Mouse (Mus musculus) neural tube, embryonic 10.5 days (tissue): ENCODE measurements around the gene Ccdc105.

Source experiments
- DNase-seq: peaks from one replicate; pipeline ENCODE4 v3.0.0-alpha.2; 2017; ENCODE audit warnings: low spot score; ENCODE audit errors: extremely low spot score

The Ccdc105 gene

DNA sequence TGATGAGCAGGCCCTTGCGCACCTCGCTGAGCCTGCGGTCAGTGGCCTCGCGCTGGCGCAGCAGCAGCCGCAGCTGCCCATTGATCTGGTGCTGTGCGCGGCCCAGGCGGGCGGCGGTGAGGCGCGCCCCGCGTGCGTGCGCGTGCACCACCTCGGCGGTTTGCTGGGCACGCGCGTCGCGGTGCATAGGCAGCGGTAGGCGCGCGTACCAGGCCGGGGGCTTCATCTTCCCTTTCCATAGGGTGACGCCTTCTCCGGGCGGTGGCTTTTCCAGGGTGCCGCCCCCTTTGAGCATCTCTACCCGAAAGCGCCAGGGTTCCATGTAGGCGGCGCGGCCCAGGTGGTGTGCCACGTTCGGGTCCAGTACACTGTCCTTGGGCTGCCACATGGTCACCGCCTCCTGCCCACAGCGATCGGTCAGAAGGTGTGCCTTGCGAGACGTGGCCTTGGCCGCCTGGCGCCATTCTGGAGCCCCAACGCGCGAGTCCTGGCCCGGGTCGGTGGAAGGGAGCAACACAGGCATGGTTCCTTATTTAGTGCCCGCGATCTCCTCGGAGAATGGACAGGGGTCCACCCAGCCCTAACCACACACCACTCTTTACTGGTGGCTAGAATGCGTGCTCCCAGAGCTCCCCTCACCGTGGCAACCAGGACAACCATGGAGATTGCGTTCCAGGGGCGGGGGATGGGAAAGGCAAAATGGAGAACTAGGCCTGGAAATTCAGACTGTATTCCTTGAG is at the start of gene Ccdc105:
Ccdc105 (minus strand) TSS at position 614 of the 740 bp plus-strand sequence.
- peak; percentile 80 for DNase-seq

DNA sequence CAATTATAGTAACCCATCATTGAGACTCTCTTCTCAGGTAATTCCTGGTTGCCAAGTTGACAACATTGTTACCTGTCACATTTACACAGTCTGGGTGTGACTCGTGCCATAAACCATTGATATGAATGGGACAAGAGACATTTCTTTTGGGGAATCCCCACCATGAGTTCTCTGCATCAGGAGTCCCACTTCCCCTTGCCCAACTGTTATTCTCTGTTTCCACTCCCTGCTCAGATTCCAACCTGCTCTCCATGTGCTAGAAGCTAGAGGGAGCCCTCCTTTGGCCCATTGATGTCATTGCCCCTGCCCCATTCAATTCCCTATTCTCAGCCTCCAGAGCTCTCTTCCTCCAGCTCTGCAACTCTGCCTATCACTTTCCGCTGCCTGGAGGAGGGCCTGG is 48.6 kb upstream of the Ccdc105 start:
- no peak for DNase-seq

DNA sequence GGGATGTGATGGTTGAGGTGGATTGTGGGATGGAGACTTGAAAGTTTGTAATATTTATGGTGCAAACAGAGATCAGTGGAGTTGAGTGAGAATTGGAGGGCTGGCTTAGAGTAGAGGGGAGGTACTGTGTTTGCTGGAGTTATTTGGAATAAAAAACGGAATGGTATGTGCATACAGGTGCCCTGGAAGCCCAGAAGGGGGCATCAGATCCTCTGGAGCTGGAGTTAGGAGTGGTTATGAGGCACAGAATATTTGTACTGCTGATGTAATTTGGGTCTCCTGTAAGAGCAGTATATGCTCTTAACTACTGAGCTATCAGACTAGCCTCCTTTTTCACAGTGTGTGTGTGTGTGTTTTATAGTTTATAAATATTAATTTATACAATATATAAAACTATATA is 37.7 kb upstream of the Ccdc105 start:
- DNase-seq, result no peak

DNA sequence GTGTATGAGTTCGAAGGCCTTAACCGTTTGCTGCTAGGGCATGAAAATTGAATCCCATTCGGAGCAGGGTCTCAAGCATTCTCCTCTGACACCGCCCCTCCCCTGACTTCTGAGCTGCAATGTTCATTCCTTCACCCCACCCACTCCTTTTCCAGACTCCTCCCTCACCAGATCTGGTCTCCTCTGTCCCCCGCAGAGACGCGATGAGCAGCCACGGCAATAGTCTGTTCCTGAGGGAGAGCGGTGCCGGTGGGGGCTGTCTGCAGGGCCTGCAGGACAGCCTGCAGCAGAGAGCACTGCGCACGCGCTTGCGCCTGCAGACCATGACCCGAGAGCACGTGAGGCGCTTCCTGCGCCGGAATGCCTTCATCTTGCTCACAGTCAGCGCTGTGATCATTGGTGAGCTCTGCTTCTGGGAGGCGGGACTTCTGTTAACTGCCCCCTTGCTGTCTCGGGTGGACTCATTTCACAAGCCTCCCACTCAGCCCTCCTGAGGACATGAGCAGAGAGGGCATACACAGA is 34.8 kb upstream of the Ccdc105 start:
- DNase-seq, result peak; percentile 74

DNA sequence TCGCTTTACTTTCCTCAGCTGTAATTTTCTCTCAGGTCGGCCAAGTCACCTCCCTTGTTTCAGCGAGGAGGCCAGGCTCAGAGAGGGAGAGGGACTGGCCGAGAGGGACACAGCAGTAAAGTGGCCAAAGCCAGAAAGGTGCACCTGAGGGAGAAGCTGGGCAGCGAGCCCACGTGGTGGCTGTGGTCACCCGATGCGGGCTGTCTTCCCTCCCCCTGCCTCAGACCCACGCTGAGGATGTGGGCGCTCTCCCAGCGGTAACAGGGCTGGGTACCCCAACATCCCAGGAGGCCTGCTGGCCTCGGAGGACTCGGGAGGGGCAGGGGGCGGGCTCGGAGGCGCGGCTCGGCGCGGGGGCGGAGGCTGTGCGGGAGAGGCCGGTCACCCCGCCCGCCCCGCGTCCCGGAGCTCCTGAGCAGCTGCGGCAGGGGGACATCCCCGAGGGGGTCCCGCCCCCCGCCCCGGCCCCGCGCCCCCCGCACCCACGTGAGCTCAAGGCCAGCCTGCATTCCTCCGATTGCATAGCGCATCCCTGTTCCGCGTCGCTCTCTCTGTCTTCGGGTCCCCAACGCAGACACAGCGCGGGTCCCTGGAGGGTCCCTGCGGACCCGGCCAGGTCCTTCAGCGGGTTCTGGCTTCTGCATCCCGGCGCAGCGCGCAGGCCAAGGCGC is 27.3 kb upstream of the Ccdc105 start, which contains the start of gene Slc1a6:
Slc1a6 (plus strand) TSS at position 516 of the 671 bp plus-strand sequence.
- peak; percentile 30 for DNase-seq

DNA sequence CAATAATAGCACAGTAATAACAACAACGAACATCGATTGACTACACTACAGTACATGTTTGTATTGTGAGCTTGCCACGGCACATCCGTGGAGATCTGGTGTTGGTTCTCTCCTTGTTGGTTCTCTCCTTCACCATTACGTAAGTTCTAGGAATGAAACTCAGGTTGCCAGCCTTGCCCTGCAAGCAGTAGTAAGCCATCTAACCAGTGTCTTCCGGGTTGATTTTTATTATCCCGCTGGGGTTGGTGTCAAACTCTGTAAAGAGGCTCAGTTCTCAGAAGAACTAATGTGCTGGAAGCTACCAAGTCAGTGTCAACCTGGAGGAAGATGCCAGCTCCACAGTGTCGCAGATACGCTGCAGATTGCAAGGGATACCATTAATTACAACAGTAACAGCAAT is 26.7 kb upstream of the Ccdc105 start:
- DNase-seq, result no peak

DNA sequence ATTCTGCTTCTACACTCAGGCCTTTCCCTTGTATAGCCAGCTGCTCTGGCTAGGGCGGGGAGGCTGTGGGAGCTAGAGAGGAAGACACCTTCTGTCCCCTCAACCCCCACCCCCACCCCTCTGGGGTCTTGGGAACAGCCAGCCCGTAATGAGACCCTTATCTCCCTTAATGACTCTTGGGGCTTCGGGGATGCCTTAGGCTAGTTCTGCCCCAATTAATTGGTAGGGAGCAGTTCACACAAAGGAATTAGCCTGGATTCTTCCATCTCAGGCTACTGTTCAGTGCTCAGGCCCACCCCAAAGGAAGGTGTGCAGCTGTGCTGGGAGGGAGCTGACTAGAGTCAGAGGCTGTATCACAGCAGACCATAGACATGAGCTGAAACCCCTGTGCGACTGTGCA is 23.0 kb upstream of the Ccdc105 start:
- no peak for DNase-seq

DNA sequence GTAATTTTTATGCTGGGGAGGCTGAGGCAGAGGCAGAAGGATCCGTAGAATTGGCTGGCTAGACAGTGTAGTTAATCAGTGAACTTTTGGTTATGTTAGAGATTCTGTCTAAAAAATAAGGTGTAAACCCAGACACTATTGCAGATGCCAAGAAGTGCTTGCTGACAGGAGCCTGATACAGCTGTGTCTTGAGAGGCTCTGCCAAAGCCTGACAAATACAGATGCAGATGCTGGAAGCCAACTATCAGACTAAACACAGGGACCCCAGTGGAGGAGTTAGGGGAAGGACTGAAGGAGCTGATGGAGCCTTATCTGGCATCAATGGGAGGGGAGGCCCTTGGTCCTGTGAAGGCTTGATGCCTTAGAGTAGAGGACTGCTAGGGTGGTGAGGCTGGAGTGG is 12.7 kb upstream of the Ccdc105 start:
- no peak for DNase-seq

DNA sequence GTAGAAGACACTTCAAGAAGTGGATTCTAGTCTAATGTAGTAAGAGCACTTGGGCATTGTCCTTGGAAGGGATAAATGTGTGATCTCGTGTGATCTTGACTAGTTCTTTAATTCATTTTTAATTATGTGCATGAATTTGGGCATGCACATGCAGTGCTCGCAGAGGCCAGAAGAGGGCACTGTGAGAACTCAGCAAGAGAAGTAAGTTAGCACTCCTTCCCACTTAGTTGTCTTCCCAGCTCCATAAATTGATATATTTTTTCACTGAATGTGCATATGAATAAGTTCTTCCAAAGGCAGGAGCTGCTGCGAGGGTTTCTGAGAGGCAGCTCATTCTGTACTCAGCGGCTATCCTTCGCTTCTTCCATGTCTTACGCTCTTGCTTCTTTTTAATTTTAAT is 3.2 kb upstream of the Ccdc105 start:
- DNase-seq, result peak; percentile 72

DNA sequence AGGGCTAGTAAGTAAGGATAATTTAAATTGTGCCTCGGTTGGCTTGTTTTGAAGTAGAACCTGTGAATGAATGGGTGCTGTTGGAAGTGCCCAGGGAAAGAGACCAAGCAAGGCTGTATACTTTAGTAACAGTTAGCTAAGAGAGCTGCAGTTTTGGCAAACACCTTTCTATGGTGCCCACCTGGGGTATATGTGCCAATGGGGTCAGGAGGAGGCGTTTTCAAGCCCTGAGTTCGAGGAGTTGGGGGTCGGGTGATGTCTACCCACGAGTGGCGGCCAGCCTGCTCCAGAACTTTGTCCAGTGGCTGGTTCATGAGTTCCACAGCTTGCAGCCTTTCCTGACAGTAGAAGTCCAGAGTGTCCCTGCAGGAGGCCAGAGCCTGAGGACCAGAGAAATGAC is 3.9 kb downstream of the Ccdc105 start:
- DNase-seq, result no peak

DNA sequence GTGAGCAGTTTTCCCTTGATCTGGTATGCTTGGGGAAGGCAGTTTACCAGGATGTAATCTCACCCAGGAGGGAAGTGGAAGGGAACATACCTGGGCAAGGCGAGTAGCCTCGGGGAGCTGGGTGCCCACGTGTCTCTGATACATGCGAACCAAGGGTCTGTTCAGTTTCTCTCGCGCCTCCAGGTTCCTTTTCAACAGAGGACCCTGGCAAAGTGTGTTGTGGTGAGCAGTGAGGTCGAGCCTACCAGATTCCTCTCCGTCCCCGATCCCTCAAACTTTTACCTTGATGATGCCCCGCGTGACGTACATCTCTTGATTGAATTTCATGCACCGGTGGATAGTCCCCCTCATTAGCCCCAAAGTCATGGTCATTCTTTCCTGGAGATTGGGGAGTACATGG is 4.7 kb downstream of the Ccdc105 start:
- no peak for DNase-seq

DNA sequence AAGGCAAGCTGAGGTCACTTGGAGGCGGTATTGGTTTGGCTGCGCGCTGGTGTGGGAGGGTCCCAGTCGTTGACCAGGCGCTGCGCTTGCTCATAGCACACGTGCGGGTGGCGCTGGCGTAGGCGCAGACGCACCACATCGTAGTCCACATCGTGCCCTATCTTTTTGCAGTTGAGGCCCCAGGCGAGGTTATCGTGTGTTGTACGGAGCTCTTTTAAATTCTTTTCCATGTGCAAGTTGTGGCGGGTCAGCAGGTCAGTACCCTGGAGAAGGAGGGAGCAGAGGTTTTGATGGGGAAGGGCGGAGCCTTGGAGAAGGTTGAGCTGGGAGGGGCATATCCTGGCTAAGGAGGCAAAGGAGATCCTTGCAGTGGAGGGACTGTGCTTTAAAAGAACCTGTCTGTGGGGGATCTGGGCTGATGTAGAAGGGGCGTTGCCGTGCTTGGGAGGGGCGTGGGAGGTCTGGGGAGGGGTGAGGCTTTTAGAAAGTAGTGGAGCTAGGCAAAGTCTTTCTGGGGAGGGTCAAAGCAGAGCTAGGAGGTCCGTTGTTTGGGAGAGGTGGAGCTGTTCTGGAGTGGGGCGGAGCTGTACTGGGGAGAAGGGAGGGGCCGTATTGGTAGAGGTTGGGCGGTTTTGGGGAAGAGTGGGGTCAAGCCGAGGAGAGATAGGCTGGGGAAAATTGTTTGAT is 5.7 kb downstream of the Ccdc105 start:
- peak; percentile 64 for DNase-seq

DNA sequence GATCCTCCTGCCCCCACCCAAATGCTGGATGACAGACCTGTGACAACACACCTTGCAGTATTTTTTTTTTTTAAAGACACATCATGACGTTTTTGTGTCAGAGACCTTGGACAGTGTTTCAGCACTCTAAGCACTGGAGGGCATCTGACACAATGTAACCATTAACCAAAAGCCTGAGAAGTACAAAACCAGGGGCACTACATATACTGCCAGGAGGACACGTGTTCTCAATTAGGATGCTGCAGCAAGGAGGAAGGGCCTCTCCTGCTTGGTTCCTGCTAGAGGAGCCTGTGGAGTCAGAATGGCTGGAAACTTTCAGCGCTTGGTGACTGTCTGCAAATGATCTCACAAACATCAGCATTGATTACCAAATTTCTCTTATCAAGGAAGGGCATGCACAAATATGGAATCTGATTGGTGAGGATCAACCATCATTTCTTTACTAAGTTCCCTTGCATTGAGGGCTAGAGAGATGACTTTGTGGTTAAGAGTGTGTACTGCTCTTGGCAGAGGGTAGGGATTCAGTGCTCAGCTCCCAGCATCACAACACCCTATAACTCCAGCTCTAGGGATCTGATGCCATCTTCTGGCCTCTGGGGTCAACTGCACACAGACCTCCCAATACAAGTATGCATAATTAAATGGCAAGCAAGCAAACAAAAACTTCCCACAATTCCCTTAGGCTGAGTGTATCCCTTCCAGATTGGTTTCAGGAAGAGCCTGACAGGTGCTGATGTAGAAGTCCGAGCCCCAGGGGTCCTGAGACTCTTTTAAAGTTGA is 7.2 kb downstream of the Ccdc105 start:
- no peak for DNase-seq

DNA sequence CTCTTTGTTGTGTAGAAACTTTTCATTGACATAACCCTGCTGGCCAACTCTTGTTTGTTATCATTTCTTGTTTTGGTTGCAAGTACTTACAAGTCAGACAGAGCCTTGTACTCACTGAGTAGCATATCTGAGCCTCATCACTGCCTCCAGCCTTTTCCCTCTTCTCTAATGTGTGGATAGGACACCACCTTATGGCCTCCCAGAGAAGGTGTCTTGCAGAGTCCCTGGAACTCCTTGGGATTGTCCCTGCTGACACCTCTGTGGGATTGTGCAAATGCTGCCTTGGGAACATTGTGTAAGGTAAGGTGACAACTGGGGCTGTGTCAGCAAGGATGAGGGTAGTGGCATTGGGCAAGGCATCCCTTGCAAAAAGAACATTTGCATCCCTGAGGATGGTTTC is 9.1 kb downstream of the Ccdc105 start:
- no peak for DNase-seq

DNA sequence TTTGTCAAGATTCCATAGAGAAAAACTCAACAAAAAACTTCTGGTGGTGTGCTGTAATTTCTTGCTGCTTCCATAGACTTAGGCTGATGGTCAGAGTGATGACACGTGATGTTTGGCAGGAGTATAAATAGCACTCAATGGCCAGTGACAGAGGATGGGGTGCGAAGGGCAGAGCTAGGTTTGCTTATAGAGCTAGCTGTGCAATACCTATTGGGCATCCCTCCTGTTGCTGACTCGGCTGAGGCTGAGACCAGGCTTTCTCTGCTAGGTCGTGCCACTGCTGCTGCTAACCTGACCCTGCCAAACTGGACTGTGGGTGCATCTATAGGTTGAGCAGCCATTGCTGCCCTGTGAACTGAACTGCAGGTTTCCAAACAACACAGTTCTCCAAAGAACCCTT is 13.0 kb downstream of the Ccdc105 start:
- DNase-seq, result no peak

DNA sequence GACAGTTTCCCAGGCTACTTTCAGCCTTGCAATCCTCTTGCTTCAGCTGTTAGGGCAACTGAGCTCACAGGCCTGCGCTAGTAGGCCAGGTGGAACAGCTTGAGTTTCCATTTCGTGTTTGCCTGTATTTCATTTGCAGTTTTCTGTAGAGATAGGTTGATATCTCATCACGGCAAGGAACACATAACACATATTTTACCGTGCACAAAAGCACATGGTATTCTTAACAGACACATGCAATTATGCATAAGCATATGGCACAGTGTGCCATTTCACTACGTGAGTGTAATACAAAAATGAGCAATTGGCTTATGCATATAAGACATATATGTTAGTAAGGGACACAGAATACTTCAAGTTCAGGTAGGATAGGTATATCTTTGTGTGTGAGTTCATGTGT is 25.0 kb downstream of the Ccdc105 start:
- DNase-seq, result no peak

DNA sequence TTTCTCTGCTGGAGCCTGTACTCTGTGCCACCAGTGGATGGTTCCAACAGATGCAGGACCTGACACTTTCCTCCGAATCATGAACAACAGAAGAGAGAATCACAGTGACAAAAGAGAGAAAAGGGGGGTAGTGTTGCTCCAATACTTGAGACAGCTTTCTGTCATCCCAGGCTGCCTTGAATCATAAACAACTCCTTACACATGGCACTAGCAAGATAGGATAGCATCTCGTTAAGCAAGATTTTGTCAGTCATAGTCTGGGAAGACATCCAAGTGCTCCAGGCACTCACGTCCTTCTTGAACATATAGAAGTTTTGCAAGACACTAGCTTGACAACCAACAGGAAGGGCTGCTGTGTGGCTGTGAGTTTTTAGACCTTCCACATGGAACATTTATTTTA is 25.8 kb downstream of the Ccdc105 start:
- no peak for DNase-seq

DNA sequence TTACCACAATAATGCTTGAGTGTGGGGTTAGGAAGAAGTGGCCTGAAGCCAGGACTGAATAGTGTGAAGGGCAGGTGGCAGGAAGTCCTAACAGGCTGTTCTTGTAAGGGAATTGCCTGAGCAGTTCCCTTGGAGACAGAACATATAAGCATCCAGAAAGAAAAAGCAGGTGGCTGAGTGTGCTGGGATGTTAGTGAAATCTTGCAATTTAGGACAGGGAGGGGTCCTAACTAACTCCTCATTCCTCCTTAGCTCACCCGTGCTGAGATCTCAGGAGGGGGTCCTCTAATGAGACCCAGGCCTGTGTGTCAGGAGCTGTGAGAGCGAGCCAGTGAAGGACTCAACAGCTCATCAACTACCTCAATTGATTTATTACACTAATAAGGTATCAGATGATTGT is 29.4 kb downstream of the Ccdc105 start:
- DNase-seq, result no peak

DNA sequence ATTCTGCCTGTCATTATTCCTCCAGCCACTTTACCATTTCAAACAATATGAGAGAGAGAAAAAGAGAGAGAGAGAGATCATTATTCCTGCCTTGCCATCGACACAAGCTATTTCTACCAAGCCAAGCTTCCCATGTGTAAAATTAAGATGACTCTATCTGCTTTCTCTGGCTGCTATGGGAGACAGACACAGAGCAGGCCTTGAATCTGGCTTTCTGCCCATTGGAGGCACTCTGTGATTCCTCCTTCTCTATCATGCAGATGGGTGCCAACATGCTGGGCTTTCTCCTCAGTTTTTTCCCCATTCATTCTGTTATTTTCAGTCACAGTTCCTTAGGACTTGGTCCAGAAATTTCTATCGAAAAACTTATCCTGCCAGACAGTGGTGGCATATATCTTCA is 30.2 kb downstream of the Ccdc105 start:
- DNase-seq, result no peak

DNA sequence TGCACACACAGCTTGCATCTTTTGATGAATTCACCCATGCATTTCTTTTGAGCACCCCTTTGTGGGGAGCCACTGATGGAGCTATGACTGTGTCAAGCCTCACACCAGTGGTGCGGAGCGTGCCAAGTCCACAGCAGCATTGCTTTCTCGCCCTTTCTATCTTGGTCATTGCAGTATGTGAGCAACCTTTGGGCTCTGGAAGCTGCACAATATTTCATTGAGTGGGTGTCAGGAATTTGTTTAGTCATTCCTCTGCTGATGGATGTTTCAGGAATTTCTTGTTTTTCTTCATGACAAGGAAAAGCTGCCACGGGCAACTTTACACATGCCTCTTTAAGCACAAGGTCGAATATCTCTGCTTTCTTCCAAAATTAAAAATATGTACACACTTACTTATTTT is 30.8 kb downstream of the Ccdc105 start:
- no peak for DNase-seq

DNA sequence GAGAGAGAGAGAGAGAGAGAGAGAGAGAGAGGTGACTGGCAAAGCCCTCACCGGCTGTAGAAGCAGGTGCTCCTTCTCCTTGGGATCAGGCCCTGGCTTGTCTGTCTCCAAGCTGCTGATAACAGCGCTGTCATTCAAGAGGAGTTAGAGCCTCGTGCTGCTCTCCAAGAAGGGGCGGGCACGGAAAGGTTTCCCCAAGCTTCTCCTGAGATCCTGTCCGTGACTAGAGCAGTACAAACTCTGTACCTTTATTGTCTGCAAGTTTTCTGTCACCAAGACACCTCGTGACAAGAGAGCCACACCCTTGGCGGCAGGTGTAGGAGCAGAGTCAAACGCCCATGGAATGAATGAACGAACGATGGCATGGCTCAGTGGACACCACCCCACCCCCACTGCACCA is 34.8 kb downstream of the Ccdc105 start, which contains the start of gene Casp14:
Casp14 (minus strand) TSS at position 239 of the 400 bp plus-strand sequence.
- no peak for DNase-seq
